Mouse (Mus musculus) midbrain, embryonic 15.5 days (tissue): ENCODE measurements around the gene Serpinf2. TPM values are rescaled to one million over a fixed set of nuclear protein-coding genes. Genes with fewer than 3 reads are reported as not detected.
"Not testable (repeated sequence)": the region's sequence is repeated elsewhere in the genome, so short reads cannot be mapped to it uniquely, and the experiment has no call there.

Experiments
- ATAC-seq: fragments of 200-750 bp; cut with Nextera tagmentation; replicated peaks from 2 replicates; pipeline ENCODE4 v1.8.0; 2017; ENCODE audit warnings: moderate TSS enrichment
- H3K27ac ChIP-seq: fragments of 300-500 bp; sonication (generic); 2 replicates; pipeline ENCODE4 v1.5.1; 2015; ENCODE audit warnings: mild to moderate bottlenecking, inconsistent platforms
- H3K27me3 ChIP-seq: fragments of 300-500 bp; sonication (generic); replicated peaks from 2 replicates; pipeline ENCODE4 v1.6.1; 2015; ENCODE audit warnings: inconsistent platforms
- H3K36me3 ChIP-seq: fragments of 300-500 bp; sonication (generic); replicated peaks from 2 replicates; pipeline ENCODE4 v1.6.1; 2015; ENCODE audit warnings: inconsistent platforms
- H3K4me1 ChIP-seq: fragments of 300-500 bp; sonication (generic); 2 replicates; pipeline ENCODE4 v1.6.1; 2015; ENCODE audit warnings: inconsistent platforms
- H3K4me2 ChIP-seq: fragments of 300-500 bp; sonication (generic); 2 replicates; pipeline ENCODE4 v1.6.1; 2015; ENCODE audit warnings: inconsistent platforms, mild to moderate bottlenecking, moderate library complexity
- H3K4me3 ChIP-seq: fragments of 300-500 bp; sonication (generic); 2 replicates; pipeline ENCODE4 v1.5.1; 2015; ENCODE audit warnings: mild to moderate bottlenecking, inconsistent platforms
- H3K9ac ChIP-seq: fragments of 300-500 bp; sonication (generic); 2 replicates; pipeline ENCODE4 v1.6.1; 2015; ENCODE audit warnings: mild to moderate bottlenecking, inconsistent platforms
- H3K9me3 ChIP-seq: fragments of 300-500 bp; sonication (generic); 2 replicates; pipeline ENCODE4 v1.6.1; 2016; ENCODE audit warnings: inconsistent platforms
- WGBS: fragments of 180-500 bp; shearing (Covaris S2); methylation state at CpG from one replicate; pipeline ENCODE4 v1.1.7; 2015; ENCODE audit warnings: mixed read lengths; 5-methylcytosine and 5-hydroxymethylcytosine counted together
- microRNA counts: library from miRNA; unstranded; fragments of <30 nt; microRNA quantifications from one replicate; lab custom pipeline; 2016
- microRNA-seq: library from miRNA; unstranded; fragments of <30 nt; microRNA quantifications from one replicate; pipeline ENCODE4, GENCODE M21; 2016
- polyA plus RNA-seq: library from polyadenylated mRNA; unstranded; fragments of >200 nt; fragmentation: Nextera tagmentation; extraction: Ambion mirVana; gene quantifications from 2 replicates; pipeline ENCODE4 v1.2.1, GENCODE M21; 2015

The Serpinf2 gene
- polyA plus RNA-seq, 1 experiment from 2014 or later = not detected

GRCm38 (mm10) chr11:75403301-75404052 lies 35.9 kb downstream of the Serpinf2 start:
- Histone ChIP-seq H3K9ac (no peak overlapping the region), H3K4me3 (no peak overlapping the region), H3K36me3 (no peaks in the 10 kb centered on the region), H3K27ac (no peak overlapping the region), H3K4me2 (no peak overlapping the region), H3K27me3 (no peaks in the 10 kb centered on the region), H3K4me1 (no peaks in the 10 kb centered on the region), H3K9me3 (no peaks in the 10 kb centered on the region)
- 77% methylated on average over 6 of the region's 6 CpGs for WGBS
- no peak for ATAC-seq

DNA sequence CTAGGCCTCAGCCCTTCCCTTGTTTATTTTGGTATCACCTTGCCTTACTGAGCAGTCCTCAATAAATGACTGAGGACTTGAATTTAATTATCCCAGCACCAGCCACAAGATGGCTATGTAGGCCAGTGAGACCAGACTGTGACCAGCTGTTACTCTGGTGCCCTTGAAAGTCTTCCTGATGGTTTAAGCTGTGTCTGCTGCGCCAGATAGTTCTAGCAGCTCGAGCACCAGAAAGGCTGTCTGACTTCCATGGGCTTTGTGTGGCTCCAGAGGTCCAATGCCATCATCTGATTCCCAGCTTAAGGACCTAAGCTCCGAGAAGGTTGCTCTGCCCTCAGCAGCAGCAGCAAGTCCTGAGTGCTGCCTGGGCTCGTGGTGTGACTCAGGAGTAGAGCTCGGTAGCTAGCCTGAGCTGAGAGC lies 37.1 kb downstream of the Serpinf2 start:
- H3K4me2 ChIP-seq = no peak overlapping the region
- no peaks in the 10 kb centered on the region for H3K36me3 ChIP-seq
- H3K27me3 ChIP-seq = no peaks in the 10 kb centered on the region
- no peak overlapping the region for H3K9ac ChIP-seq
- no peaks in the 10 kb centered on the region for H3K4me1 ChIP-seq
- no peaks in the 10 kb centered on the region for H3K9me3 ChIP-seq
- H3K4me3 ChIP-seq = no peak overlapping the region
- ATAC-seq = peak; percentile 74; the same call in 1 of the 2 replicates
- H3K27ac ChIP-seq = 0 out of 2 replicates have a peak overlapping the region, but pooled peaks have one; percentile 11
- 55% methylated on average over 5 of the region's 5 CpGs for WGBS

DNA sequence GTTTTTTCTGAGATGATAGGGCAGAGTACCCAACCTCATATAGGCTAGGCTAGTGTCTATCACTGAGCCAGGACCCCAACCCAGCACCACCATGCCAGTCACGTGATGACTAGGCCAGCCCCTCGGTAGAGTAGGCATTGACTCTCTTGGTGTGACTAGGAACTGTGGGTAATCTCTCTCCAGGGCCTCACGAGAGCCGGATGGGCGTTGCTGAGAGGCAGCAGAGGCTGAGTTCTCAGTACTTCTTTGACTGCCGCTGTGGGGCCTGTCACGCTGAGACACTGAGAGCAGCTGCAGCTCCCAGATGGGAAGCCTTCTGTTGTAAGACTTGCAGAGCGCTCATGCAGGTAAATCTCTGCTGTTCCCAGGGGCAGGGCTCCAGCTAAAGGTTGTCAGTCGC lies 39.3 kb downstream of the Serpinf2 start:
- Histone ChIP-seq H3K9me3 (no peaks in the 10 kb centered on the region), H3K4me1 (no peaks in the 10 kb centered on the region; the same call in 1 of the 2 replicates), H3K27ac (no peak overlapping the region), H3K4me2 (no peak overlapping the region), H3K9ac (no peak overlapping the region), H3K4me3 (no peak overlapping the region), H3K36me3 (no peaks in the 10 kb centered on the region), H3K27me3 (no peaks in the 10 kb centered on the region)
- no peak for ATAC-seq
- WGBS = 56% methylated on average over 9 of the region's 9 CpGs

- no peak overlapping the region for H3K4me3 ChIP-seq
- H3K36me3 ChIP-seq = no peaks in the 10 kb centered on the region
- H3K27me3 ChIP-seq = no peaks in the 10 kb centered on the region
- no peak for ATAC-seq
- WGBS = 90% methylated on average over 11 of the region's 11 CpGs
- H3K4me2 ChIP-seq = no peak overlapping the region
- H3K27ac ChIP-seq = no peak overlapping the region
- H3K4me1 ChIP-seq = no peaks in the 10 kb centered on the region; the same call in 1 of the 2 replicates
- H3K9me3 ChIP-seq = no peaks in the 10 kb centered on the region
- H3K9ac ChIP-seq = no peak overlapping the region
Measured at GRCm38 (mm10) chr11:75399411-75399841, 40.0 kb downstream of the Serpinf2 start.

GRCm38 (mm10) chr11:75397452-75397851 lies 41.9 kb downstream of the Serpinf2 start:
- no peak overlapping the region for H3K4me2 ChIP-seq
- H3K27me3 ChIP-seq = no peaks in the 10 kb centered on the region
- H3K9ac ChIP-seq = no peak overlapping the region
- H3K4me3 ChIP-seq = no peak overlapping the region
- WGBS = 82% methylated on average over 7 of the region's 7 CpGs
- H3K36me3 ChIP-seq = no peaks in the 10 kb centered on the region
- no peaks in the 10 kb centered on the region for H3K9me3 ChIP-seq
- H3K4me1 ChIP-seq = no peaks in the 10 kb centered on the region; the same call in 1 of the 2 replicates
- no peak for ATAC-seq
- no peak overlapping the region for H3K27ac ChIP-seq

GRCm38 (mm10) chr11:75395611-75396010 lies 43.8 kb downstream of the Serpinf2 start:
- H3K4me2 ChIP-seq = no peak overlapping the region
- no peaks in the 10 kb centered on the region for H3K27me3 ChIP-seq
- H3K36me3 ChIP-seq = no peaks in the 10 kb centered on the region
- H3K27ac ChIP-seq = no peak overlapping the region
- no peak overlapping the region for H3K9ac ChIP-seq
- WGBS = 94% methylated on average over 1 of the region's 1 CpGs
- H3K9me3 ChIP-seq = no peaks in the 10 kb centered on the region
- H3K4me1 ChIP-seq = no peaks in the 10 kb centered on the region; the same call in 1 of the 2 replicates
- no peak overlapping the region for H3K4me3 ChIP-seq
- ATAC-seq = no peak

GRCm38 (mm10) chr11:75383529-75383928 lies 55.9 kb downstream of the Serpinf2 start:
- H3K36me3 ChIP-seq, H3K4me3 ChIP-seq, H3K27me3 ChIP-seq, H3K9me3 ChIP-seq, H3K4me2 ChIP-seq, H3K27ac ChIP-seq, H3K9ac ChIP-seq, ATAC-seq, H3K4me1 ChIP-seq: not testable (repeated sequence)
- WGBS = 59% methylated on average over 3 of the region's 3 CpGs

MicroRNA genes within 50 kb of the gene (microRNA counts, 519-probe panel; counts per million panel counts)
- microRNA mmu-miR-22 (lab: Ali Mortazavi, UCI) = 4,035 counts per million, percentile 90 among the panel's probes with 10 or more counts

Small RNA genes within 50 kb of the gene (microRNA-seq; reads per million reads assigned to microRNA genes)
- gene Mir22 = 4,020 reads per million, percentile 90 among the genes with 10 or more reads in this experiment

Other genes starting within 250 kb of the Serpinf2 start
- 13.1 and 14.0 TPM in 2 replicates for gene Dph1, start 248.3 kb downstream of the Serpinf2 start, polyA plus RNA-seq
- 15.7 and 18.3 TPM in 2 replicates for gene Rtn4rl1, start 245.8 kb downstream of the Serpinf2 start, polyA plus RNA-seq
- gene Rpa1, start 91.3 kb downstream of the Serpinf2 start, polyA plus RNA-seq = 49.1 and 49.6 TPM in 2 replicates
- 16.8 and 17.2 TPM in 2 replicates for gene Smyd4, start 91.2 kb downstream of the Serpinf2 start, polyA plus RNA-seq
- 29.8 and 42.7 TPM in 2 replicates for gene Serpinf1, start 16.9 kb downstream of the Serpinf2 start, polyA plus RNA-seq
- gene Wdr81, start 15.1 kb upstream of the Serpinf2 start, polyA plus RNA-seq = 8.4 and 8.7 TPM in 2 replicates
- 2.2 and 2.8 TPM in 2 replicates for gene Tlcd2, start 22.1 kb upstream of the Serpinf2 start, polyA plus RNA-seq
- gene Prpf8, start 47.2 kb upstream of the Serpinf2 start, polyA plus RNA-seq = 54.8 and 56.4 TPM in 2 replicates
- 1.9 and 2.0 TPM in 2 replicates for gene Rilp, start 70.5 kb upstream of the Serpinf2 start, polyA plus RNA-seq
- gene Scarf1, start 73.9 kb upstream of the Serpinf2 start, polyA plus RNA-seq = 4.6 and 5.2 TPM in 2 replicates
- gene Slc43a2, start 92.1 kb upstream of the Serpinf2 start, polyA plus RNA-seq = 17.7 and 20.2 TPM in 2 replicates
- gene Pitpna, start 148.5 kb upstream of the Serpinf2 start, polyA plus RNA-seq = 103 and 116 TPM in 2 replicates
- 45.1 and 47.0 TPM in 2 replicates for gene Inpp5k, start 191.4 kb upstream of the Serpinf2 start, polyA plus RNA-seq
- 9.4 and 9.8 TPM in 2 replicates for gene Myo1c, start 210.9 kb upstream of the Serpinf2 start, polyA plus RNA-seq
- 117 and 118 TPM in 2 replicates for gene Crk, start 239.7 kb upstream of the Serpinf2 start, polyA plus RNA-seq